Mouse (Mus musculus) olfactory bulb, adult 2 months (tissue): ENCODE data around the gene Ntm. TPM values are rescaled to one million over a fixed set of nuclear protein-coding genes. Genes with fewer than 3 reads are reported as not detected.

ENCODE experiments used
- H3K27ac ChIP-seq: fragments of 200-500 bp; 2 replicates; pipeline ENCODE4 v1.5.1; 2012; ENCODE audit warnings: low read depth, low read length; ENCODE audit not compliant: insufficient read depth
- H3K4me1 ChIP-seq: fragments of 200-500 bp; 2 replicates; pipeline ENCODE4 v1.6.1; 2012; ENCODE audit warnings: low read length; ENCODE audit not compliant: control insufficient read depth, insufficient read depth
- H3K4me3 ChIP-seq: fragments of 200-500 bp; 2 replicates; pipeline ENCODE4 v1.5.1; 2012; ENCODE audit warnings: mild to moderate bottlenecking, low read depth, low read length, moderate library complexity; ENCODE audit not compliant: insufficient read depth
- CTCF ChIP-seq: fragments of 200-500 bp; IDR thresholded peaks from 2 replicates; pipeline ENCODE4 v1.5.1; 2012; ENCODE audit warnings: low read depth, mild to moderate bottlenecking, low read length, moderate library complexity; ENCODE audit not compliant: insufficient read depth
- POLR2A ChIP-seq: fragments of 200-500 bp; IDR thresholded peaks from 2 replicates; pipeline ENCODE4 v1.6.1; 2012; ENCODE audit warnings: mild to moderate bottlenecking, low read depth, low read length, moderate library complexity; ENCODE audit not compliant: insufficient read depth
- WGBS: fragments of 180-500 bp; shearing (Covaris S2); methylation state at CpG from one replicate; pipeline ENCODE4 v1.1.7; 2018; 5-methylcytosine and 5-hydroxymethylcytosine counted together
- polyA plus RNA-seq: library from polyadenylated mRNA; stranded (reverse); fragments of >200 nt; gene quantifications from 2 replicates; pipeline ENCODE4 v1.2.4, GENCODE M21; 2012; ENCODE audit warnings: low replicate concordance; ENCODE audit not compliant: missing spikeins, insufficient read depth, insufficient read length

Ntm gene
- polyA plus RNA-seq, 1 experiment: not detected

- peaks cover 12% of the 10 kb centered on the region for H3K4me1 ChIP-seq
- WGBS: 26% methylated on average over 1 of the region's 1 CpGs
- H3K4me3 ChIP-seq: no peak overlapping the region
- H3K27ac ChIP-seq: peak overlapping the region; percentile 92
- no peak for TF ChIP-seq POLR2A
- TF ChIP-seq CTCF: no peak
Observed at GRCm38 (mm10) chr9:29533556-29533955, 429.4 kb downstream of the Ntm start.

GRCm38 (mm10) chr9:29531147-29531917, 431.6 kb downstream of the Ntm start:
- TF ChIP-seq CTCF (no peak), POLR2A (no peak)
- H3K27ac ChIP-seq: no peak overlapping the region
- peaks cover 12% of the 10 kb centered on the region for H3K4me1 ChIP-seq
- WGBS: 92% methylated on average over 6 of the region's 6 CpGs
- no peak overlapping the region for H3K4me3 ChIP-seq

GRCm38 (mm10) chr9:29524109-29524508, 438.8 kb downstream of the Ntm start:
- Histone ChIP-seq H3K4me1 (peaks cover 3% of the 10 kb centered on the region; the same call in 1 of the 2 replicates), H3K4me3 (no peak overlapping the region), H3K27ac (no peak overlapping the region)
- 84% methylated on average over 1 of the region's 1 CpGs for WGBS
- TF ChIP-seq CTCF (no peak), POLR2A (no peak)

GRCm38 (mm10) chr9:29523221-29523620, 439.7 kb downstream of the Ntm start:
- WGBS: 72% methylated on average over 3 of the region's 3 CpGs
- Histone ChIP-seq H3K4me1 (peaks cover 3% of the 10 kb centered on the region; the same call in 1 of the 2 replicates), H3K27ac (no peak overlapping the region), H3K4me3 (no peak overlapping the region)
- TF ChIP-seq CTCF: no peak

- WGBS: 28% methylated on average over 2 of the region's 2 CpGs
- Histone ChIP-seq H3K27ac (no peak overlapping the region), H3K4me1 (peaks cover 11% of the 10 kb centered on the region), H3K4me3 (no peak overlapping the region)
- TF ChIP-seq CTCF (no peak), POLR2A (no peak)
Observed at GRCm38 (mm10) chr9:29519181-29519580, 443.8 kb downstream of the Ntm start.

- Histone ChIP-seq H3K4me3 (no peak overlapping the region), H3K27ac (no peak overlapping the region), H3K4me1 (peaks cover 11% of the 10 kb centered on the region)
- TF ChIP-seq CTCF (no peak), POLR2A (no peak)
- WGBS: 38% methylated on average over 2 of the region's 2 CpGs
Observed at GRCm38 (mm10) chr9:29516688-29517087, 446.3 kb downstream of the Ntm start.

- WGBS: 56% methylated on average over 17 of the region's 17 CpGs
- Histone ChIP-seq H3K27ac (no peak overlapping the region), H3K4me1 (peaks cover 11% of the 10 kb centered on the region), H3K4me3 (no peak overlapping the region)
- TF ChIP-seq POLR2A (no peak), CTCF (no peak)
Observed at GRCm38 (mm10) chr9:29514588-29515356, 448.2 kb downstream of the Ntm start.

GRCm38 (mm10) chr9:29496002-29496401, 466.9 kb downstream of the Ntm start:
- no peak overlapping the region for H3K27ac ChIP-seq
- no peak overlapping the region for H3K4me3 ChIP-seq
- no peaks in the 10 kb centered on the region for H3K4me1 ChIP-seq
- TF ChIP-seq POLR2A: no peak
- TF ChIP-seq CTCF: no peak
- WGBS: 40% methylated on average over 2 of the region's 2 CpGs

- WGBS: 92% methylated on average over 2 of the region's 2 CpGs
- TF ChIP-seq CTCF (no peak), POLR2A (no peak)
- Histone ChIP-seq H3K27ac (no peak overlapping the region), H3K4me1 (no peaks in the 10 kb centered on the region), H3K4me3 (no peak overlapping the region)
Observed at GRCm38 (mm10) chr9:29482272-29482671, 480.7 kb downstream of the Ntm start.
